Mouse (Mus musculus) ES-CJ7 (cell line): ENCODE data around the gene Olfr740.

Experiments
- DNase-seq: peaks from one replicate; pipeline ENCODE4 v3.0.0; 2011; ENCODE audit warnings: low read depth, low spot score

Gene Olfr740

DNA sequence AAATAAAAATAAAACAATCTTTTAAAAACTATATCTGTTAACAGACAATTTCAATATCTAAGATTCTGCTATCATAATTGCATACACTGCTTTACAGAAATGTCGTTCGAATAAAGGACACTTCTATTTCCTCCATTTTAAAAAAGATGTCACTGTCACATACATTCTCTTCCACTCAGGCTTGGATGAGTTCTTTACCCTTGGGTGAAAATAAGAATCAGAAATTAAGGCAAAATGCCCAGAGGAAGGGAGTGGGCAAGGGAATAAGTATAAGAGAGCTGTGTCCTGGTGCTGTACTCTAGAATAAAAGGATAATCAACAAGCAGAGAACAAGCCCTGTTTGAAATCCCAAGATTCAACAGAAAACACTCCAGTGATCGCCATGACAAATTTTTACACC, at the start of gene Olfr740:
TSS of gene Olfr740 (plus strand) at position 301 of the 400 bp plus-strand sequence.
- DNase-seq = no peak

DNA sequence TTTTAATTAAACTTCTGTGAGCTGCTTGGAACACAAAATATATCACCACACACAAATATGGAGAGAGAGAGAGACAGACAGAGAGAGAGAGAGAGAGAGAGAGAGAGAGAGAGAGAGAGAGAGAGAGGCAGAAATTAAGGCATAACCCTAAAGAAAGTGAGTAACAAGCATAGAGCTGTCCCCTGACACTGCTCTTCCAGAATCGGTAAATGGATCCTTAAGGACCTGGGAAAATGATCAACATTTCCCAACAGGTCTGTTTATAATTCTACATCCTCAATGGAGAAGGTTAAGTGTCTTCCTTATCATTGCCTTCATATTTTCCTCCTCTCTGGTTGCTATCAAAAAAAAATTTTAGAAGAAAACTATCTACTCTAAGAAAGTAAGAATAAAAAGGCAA, 38.1 kb upstream of the Olfr740 start, which contains the start of gene Olfr738:
TSS of gene Olfr738 (plus strand) at position 301 of the 400 bp plus-strand sequence.
- DNase-seq = no peak

DNA sequence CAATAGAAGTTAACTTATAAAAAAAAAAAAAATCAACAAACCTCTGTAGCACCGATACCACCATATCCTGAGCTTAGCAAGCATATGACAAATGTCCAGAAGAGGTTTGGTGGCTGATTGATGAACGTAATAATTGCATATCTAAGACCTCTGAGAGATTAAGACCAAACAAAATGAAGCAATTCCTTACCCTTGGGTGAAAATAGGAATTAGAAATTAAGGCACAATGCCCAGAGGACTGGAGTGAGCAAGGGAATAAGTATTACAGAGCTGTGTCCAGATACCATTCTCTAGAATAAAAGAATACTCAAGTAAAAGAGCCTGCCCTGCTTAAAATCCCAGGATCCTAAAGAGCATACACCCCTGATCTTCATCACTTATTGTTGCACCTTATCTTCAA, 27.0 kb upstream of the Olfr740 start, which contains the start of gene Olfr739:
TSS of gene Olfr739 (plus strand) at position 301 of the 400 bp plus-strand sequence.
- DNase-seq = no peak

DNA sequence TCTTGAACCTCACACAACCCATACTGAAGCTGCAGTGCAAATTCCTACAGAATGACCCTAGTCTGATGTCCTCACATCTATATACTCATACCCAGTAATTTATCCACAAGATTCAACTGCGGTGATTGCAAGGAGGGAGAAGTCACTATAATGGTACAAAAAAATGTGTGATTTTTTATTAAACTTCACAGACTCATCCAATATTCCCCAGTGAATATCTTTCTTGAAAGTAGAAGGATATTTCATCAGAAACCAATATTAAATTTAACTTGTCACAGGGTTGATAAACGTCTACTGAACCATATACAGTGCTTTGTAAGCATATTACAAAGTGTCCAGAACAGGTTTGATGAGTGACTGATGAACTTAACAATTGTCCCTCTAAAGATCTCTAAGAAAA, 27.1 kb downstream of the Olfr740 start, which contains the start of gene Olfr741:
TSS of gene Olfr741 (plus strand) at position 301 of the 400 bp plus-strand sequence.
- DNase-seq = no peak

DNA sequence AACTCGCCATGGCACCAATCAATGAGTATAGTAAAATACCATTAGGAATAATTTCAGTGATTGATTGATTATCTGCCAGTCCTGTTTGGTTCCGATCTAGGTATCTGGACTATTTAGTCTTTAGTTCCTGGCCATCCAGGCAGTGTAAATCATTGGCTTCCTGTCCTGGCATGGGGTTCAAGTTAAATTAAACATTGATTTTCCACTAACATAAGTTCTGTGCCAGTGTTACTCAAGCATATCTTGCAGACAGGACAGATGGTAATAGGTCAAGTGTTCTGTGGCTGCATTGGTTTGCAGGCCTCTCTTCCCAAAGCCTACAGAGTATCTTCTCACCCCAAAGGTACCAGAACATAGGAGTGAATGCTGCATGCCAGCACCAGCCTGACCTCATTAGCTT, 33.1 kb downstream of the Olfr740 start:
- DNase-seq = no peak

DNA sequence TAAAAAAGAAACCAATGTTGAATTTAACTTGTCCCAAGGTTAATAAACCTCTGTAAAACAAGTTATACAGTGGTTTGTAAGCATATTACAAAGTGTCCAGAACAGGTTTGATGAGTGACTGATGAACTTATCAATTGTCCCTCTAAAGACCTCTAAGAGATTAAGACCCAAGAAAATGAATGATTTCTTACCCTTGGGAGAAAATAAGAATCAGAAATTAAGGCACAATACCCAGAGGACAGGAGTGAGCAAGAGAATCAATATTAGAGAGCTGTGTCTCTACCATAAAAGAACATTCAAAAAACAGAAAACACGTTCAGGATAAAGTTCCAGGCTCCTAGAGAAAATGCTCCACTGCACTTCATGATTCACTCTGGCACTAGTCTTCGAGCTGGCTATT, 58.0 kb downstream of the Olfr740 start, which contains the start of gene Olfr742:
TSS of gene Olfr742 (plus strand) at position 301 of the 400 bp plus-strand sequence.
- no peak for DNase-seq
